ENCODE assay signal across 10 mouse cellular contexts in genomic region chr5:64852656-64853398, GRCm38 (mm10). TPM values are rescaled to one million over a fixed set of nuclear protein-coding genes. Genes with fewer than 3 reads are reported as not detected.
DNase-seq lines count a peak whose midpoint lies in the region; ATAC-seq and TF ChIP-seq lines count a peak whose summit lies in the region.
"Had no signal": no experiment of that assay in that cellular context is flagged by ENCODE, and none has a peak within 500 bp of the region (broad histone marks: within the 10 kb centered on the region; RNA-seq: fewer than 3 reads in every experiment).

No protein-coding gene starts in this region.

- intact Hi-C loops in left cerebral cortex, postnatal 25 days (cut with DNase I), result no loop called here

- DNase-seq in lung, adult 18-20 months, result no peak
- DNase-seq in brain, embryonic 14.5 days (ENCODE audit: low read depth), result peak; percentile 87
- DNase-seq in cerebellum, adult 9-10 months, result no peak
- DNase-seq in left cerebral cortex, postnatal 25 days (ENCODE audit: low spot score in 2 of 2), result no peak
- no peak for DNase-seq in layer of hippocampus, adult 9-10 months (ENCODE audit: low spot score)
- DNase-seq: right cerebral cortex, postnatal 14 days had no signal

- H3K4me1 ChIP-seq in lung, embryonic 15.5 days, result peaks cover 9% of the 10 kb centered on the region
- H3K4me1 ChIP-seq in intestine, postnatal 0 days (replicated peaks; ENCODE audit: control insufficient read depth, insufficient read depth, low read length), result peaks cover 5% of the 10 kb centered on the region; the same call in 1 of the 2 replicates

- no peak for TF ChIP-seq POLR2A in brain, embryonic 14.5 days (IDR thresholded peaks at IDR 0.05; ENCODE audit: borderline replicate concordance, extremely low read depth, insufficient read depth, insufficient read length, poor library complexity, severe bottlenecking)

- no peak for ATAC-seq in lung, embryonic 15.5 days (ENCODE audit: borderline replicate concordance, extremely low read depth, low FRiP score, low TSS enrichment)
- peak; percentile 86 for ATAC-seq in intestine, postnatal 0 days
- ATAC-seq in neutrophil, adult 5-6 weeks (ENCODE audit: extremely low read depth, insufficient number of reproducible peaks, low FRiP score, poor library complexity, severe bottlenecking), result peak; percentile 58; the same call in 1 of the 2 replicates

- H3K4me3 ChIP-seq in lung, embryonic 15.5 days, result no peak overlapping the region
- no peak overlapping the region for H3K4me3 ChIP-seq in intestine, postnatal 0 days (ENCODE audit: low read depth, low read length)

- H3K36me3 ChIP-seq in lung, embryonic 15.5 days, result no peaks in the 10 kb centered on the region
- no peaks in the 10 kb centered on the region for H3K36me3 ChIP-seq in intestine, postnatal 0 days (ENCODE audit: control insufficient read depth, insufficient read depth)

- H3K27me3 ChIP-seq in lung, embryonic 15.5 days, result no peaks in the 10 kb centered on the region
- no peaks in the 10 kb centered on the region for H3K27me3 ChIP-seq in intestine, postnatal 0 days (replicated peaks; ENCODE audit: control insufficient read depth, insufficient read depth, low read length)

- peaks cover 6% of the 10 kb centered on the region; the same call in 1 of the 2 replicates for H3K9me3 ChIP-seq in lung, embryonic 15.5 days
- H3K9me3 ChIP-seq in intestine, postnatal 0 days (ENCODE audit: control insufficient read depth), result no peaks in the 10 kb centered on the region

- peak overlapping the region; percentile 26; the same call in 1 of the 2 replicates for H3K27ac ChIP-seq in lung, embryonic 15.5 days
- H3K27ac ChIP-seq in intestine, postnatal 0 days (ENCODE audit: low read depth, low read length), result 0 out of 2 replicates have a peak overlapping the region, but pooled peaks have one; percentile 15

- no peak overlapping the region for H3K4me2 ChIP-seq in lung, embryonic 15.5 days
- no peak overlapping the region for H3K4me2 ChIP-seq in intestine, postnatal 0 days (replicated peaks; ENCODE audit: low read depth)
- H3K4me2 ChIP-seq: midbrain, embryonic 11.5 days had no signal

- WGBS in lung, embryonic 15.5 days, result 27% methylated on average over 5 of the region's 5 CpGs
- WGBS in intestine, postnatal 0 days, result 28% methylated on average over 5 of the region's 5 CpGs

- TF ChIP-seq CTCF in brain, embryonic 14.5 days (IDR thresholded peaks at IDR 0.05; ENCODE audit: borderline replicate concordance, extremely low read depth, insufficient read depth, insufficient read length), result no peak
- TF ChIP-seq CTCF in intestine, postnatal 0 days (IDR thresholded peaks at IDR 0.05; ENCODE audit: low read depth), result peak; percentile 46

- H3K9ac ChIP-seq in lung, embryonic 15.5 days, result no peak overlapping the region
- no peak overlapping the region for H3K9ac ChIP-seq in intestine, postnatal 0 days (ENCODE audit: low read depth, low read length)

RNA-seq across cellular contexts. Expression of gene Klf3, which starts 49.6 kb away (rescaled TPM):
- 67.2 and 68.7 TPM in 2 replicates for polyA plus RNA-seq in lung, embryonic 15.5 days (2015; fragmentation: Nextera tagmentation; extraction: Ambion mirVana)
- polyA plus RNA-seq in brain, embryonic 14.5 days (2012; rRNA removed), result 22.3 and 24.1 TPM in 2 replicates
- polyA plus RNA-seq in intestine, postnatal 0 days (2015; fragmentation: Nextera tagmentation; extraction: Ambion mirVana), result 76.9 and 79.3 TPM in 2 replicates
- total RNA-seq in neutrophil, adult 5-6 weeks (2017), result 278 and 280 TPM in 2 replicates
- total RNA-seq in left cerebral cortex, postnatal 25 days (2021), result 10 to 100 TPM; 25.2 to 26.3 TPM
